Mouse (Mus musculus) cerebellum, adult 9-11 months (tissue): ENCODE data around the gene Dtx3.

Source experiments
- DNase-seq: peaks from one replicate; pipeline ENCODE4 v3.0.0; 2022

The Dtx3 gene

GRCm38 (mm10) chr10:127185101-127185500 lies 10.4 kb downstream of the Dtx3 start:
- no peak for DNase-seq

DNA sequence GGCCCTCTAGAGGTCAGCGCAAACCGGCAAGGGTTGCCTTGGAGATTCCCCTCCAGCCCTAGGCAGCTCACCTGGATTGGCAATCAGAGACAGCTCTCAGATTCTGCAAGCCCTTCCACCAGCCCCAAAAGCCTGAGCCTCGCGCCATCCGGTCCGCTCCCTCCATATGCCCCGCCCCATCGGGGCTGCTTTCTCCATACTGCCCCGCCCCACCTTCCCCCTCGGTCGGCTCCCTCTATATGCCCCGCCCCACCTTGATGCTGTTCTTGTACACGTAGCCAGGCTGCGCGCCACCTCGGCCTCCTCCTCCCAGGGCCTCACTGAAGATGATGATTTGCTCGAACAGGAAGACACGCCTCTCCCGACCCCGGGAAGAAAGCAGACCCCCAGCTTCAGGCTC lies 11.8 kb downstream of the Dtx3 start:
- DNase-seq, result no peak

- DNase-seq, result no peak
Measured at GRCm38 (mm10) chr10:127182624-127183023, 12.9 kb downstream of the Dtx3 start.

DNA sequence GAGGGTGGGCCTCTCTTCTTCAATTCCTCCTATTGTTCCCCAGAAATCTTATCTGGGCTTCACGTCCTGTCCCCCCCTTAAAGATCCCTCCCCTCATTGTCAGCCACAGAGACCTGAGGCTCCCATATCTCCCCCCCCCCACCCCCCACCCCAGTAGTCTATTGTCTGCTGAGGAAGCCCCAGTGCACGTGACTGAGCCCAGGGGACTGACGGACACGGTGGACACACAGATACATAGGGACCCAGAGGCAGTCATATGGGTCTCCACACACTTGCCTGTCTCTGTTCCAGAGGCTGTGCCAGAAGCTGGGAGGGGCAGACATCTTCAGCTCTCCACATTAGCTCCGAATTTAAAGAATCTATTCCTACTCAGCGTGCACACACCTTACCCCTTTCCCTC lies 14.0 kb downstream of the Dtx3 start:
- DNase-seq, result peak; percentile 8

DNA sequence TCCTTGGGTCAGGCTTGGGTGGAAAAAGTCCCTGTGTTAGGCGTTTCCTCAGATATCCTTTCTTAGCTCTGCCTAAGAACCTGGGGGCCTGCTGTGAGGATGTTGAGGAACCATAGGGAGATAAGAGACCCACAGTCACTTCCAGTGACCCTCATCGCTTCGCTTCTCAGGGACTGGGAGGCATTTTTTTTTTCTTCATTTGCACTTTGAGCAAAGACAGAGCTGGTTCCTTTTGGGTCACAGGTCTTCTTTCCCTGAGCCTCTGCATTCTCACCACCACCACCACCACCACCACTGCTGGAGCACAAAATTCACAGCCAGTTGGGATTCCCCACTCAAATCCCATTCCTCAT lies 14.9 kb downstream of the Dtx3 start:
- DNase-seq, result peak; percentile 8

- DNase-seq, result peak; percentile 22
Measured at GRCm38 (mm10) chr10:127179871-127180694, 15.4 kb downstream of the Dtx3 start, which contains the start of gene Slc26a10. Slc26a10 (minus strand) TSS chr10:127180645.

DNA sequence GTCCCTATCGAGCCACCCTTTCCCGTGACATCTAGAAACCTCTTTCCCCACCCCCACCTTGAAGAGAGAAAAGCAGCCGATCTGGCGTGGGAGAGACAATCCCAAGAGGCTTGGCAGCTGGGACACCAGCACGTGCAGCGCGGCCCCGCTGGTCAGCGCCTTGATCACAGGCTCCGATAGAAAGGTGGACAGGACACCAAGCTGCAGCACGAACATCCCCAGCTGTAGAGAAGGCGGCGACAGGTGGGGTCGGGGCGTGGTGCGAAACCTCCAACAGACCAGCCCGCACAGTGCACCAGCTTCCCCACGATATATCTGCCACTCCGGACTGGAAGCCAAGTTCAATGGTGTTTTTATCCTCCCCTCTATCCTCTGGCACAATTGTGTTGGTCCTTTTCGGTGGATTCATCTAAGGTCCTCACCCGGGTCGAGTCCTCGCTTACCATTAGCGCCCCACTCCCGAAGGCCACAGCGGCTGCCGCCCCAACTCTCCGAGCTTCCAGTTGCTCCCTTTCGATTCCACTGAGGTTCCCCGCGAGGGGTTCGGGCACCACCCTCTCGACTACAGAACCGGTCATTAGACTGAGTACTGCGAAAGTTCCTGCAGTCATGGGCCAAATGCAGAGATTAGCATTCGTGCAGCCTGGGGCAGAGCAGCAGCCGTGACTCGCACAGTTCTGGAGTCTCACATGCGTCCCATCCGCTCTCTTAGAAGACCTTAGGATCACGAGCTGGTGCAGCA lies 17.1 kb downstream of the Dtx3 start:
- DNase-seq, result peak; percentile 42

- peak; percentile 78 for DNase-seq
Measured at GRCm38 (mm10) chr10:127177719-127178118, 17.8 kb downstream of the Dtx3 start.

DNA sequence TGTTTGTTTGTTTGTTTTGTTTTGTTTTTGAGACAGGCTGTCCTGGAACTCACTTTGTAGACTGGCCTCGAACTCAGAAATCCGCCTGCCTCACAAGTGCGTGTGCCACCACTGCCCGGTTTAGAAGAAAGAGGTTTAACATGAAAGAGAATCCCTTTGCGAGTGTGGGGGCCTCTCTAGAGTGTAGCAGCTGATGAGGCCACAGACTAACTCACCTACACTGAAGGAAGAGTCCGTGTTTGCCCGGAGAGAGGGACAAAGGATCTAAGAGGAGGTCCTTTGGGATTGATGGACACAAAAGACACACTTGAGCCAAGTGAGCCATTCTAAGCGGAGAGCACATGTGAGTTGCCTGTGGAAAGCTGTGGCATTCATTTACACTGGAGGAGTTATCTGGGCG lies 18.3 kb downstream of the Dtx3 start:
- DNase-seq, result no peak

DNA sequence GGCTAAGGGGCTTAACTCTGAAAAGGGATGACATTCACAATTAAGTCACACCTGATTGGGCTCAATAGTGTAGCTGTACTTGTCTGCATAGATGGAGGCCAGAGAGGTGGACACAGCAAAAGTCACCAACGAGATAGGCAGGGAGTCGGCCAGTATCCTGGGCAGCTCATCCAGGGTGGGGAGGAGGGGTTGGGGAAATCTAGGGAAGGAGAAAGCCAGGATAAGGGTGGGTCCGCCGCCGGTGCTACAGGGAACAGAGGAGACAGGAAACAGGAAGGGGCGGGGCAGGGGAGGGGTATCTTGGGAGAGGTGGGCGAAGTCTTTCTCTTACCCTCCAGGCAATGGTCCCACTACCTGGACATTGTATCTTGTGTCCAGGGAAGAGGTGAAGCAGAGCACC lies 18.8 kb downstream of the Dtx3 start:
- peak; percentile 28 for DNase-seq

DNA sequence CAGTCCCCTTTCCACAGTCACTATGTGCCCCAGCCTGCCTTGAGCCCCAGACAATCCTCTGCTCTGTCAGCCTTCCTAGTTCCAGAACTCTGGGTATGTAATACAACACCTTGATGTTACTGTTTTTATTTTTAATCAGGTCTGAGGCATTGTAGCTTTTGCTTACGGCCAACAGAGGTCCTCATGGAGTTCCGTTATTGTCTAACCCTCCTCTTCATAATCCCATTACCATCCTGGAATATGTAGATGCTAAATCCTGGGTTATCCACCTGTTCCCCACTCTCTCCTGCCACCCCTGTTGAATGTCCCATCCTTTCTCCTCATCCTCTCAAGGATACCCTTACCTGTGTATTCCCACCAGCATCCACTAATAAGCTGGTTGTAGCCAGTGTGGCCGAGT lies 19.3 kb downstream of the Dtx3 start:
- DNase-seq, result peak; percentile 12

GRCm38 (mm10) chr10:127174170-127174569 lies 21.4 kb downstream of the Dtx3 start:
- peak; percentile 13 for DNase-seq

DNA sequence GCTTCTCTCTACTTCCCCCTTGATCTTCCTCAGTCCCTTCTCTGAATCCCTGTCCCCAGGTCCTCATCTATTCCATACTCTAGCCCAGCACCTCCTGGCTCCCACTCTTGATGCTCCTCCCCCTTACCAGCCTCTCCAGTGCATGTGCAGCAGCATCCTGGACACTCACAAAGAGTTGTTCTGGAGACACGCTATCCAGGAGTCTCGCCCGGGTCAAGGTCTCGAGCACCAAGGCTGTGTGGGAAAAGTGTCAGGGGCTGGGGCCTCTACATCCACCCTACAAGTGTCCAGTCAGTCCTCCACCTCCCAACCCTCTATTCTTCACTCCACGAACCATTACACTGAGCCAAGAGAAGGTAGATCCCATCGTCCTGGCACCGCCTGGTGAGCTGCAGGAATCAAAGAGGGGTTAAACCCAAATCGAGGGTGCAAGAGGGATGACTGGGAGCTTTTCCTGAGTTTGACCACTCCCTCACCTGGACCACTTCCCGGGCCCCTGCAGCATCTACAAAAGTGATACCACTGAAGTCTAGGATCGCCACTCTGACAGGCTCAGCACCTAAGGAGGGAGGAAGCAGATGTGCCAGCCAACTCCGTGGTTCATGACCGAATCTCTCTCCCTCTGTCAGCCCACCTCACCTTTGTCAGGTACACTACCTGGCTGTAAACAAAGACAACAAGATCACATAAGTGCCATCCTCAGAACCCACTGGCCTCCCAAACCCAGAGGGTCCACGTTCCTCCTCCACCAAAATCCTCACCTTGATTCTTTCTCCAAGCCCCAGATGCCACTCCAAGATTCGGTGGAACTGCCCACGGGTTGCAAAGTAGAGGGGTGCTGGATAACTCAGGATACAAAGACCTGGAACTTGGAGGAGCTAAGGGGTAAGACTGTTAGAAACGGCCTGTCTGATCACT lies 22.1 kb downstream of the Dtx3 start:
- peak; percentile 20 for DNase-seq

- peak; percentile 19 for DNase-seq
Measured at GRCm38 (mm10) chr10:127171631-127172200, 23.8 kb downstream of the Dtx3 start.

DNA sequence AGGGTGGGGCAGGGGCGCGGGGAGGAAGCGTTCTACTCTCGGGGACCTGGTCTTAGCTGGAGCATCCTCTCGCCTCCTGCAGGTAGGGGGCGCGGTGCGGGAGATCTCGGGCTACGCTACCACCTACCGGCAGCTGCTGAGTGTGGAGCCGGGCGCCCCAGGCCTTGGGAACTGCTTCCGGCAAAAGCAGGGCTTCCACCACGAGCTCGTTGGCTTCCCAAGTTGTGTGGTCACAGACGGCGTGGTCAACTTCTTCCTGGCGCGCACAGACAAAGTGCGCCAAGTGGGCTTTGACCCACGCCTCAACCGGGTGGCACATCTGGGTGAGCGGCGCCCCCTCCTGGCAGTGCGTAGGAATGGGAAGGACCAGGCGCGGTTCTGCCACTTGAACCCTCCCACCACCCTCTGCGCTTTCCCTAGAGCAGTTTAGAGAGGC lies 24.7 kb downstream of the Dtx3 start:
- peak; percentile 56 for DNase-seq

DNA sequence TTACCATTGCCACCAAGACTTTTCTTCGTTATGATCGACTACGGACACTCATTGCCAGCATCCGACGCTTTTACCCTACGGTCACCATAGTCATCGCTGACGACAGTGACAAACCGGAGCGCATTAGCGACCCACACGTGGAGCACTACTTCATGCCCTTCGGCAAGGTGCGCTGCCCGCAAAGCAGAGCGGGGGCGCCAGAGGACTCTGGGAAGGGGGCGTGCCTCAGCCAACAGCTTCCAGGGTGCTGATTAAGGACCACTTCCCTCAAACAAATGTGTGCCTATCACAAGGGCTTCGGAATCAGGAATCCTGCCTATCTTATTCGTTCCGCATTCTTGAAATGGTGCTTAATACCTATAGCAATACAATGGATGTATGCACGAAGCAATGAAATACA lies 25.5 kb downstream of the Dtx3 start:
- peak; percentile 37 for DNase-seq

GRCm38 (mm10) chr10:127167614-127168192 lies 27.8 kb downstream of the Dtx3 start:
- DNase-seq, result peak; percentile 47

DNA sequence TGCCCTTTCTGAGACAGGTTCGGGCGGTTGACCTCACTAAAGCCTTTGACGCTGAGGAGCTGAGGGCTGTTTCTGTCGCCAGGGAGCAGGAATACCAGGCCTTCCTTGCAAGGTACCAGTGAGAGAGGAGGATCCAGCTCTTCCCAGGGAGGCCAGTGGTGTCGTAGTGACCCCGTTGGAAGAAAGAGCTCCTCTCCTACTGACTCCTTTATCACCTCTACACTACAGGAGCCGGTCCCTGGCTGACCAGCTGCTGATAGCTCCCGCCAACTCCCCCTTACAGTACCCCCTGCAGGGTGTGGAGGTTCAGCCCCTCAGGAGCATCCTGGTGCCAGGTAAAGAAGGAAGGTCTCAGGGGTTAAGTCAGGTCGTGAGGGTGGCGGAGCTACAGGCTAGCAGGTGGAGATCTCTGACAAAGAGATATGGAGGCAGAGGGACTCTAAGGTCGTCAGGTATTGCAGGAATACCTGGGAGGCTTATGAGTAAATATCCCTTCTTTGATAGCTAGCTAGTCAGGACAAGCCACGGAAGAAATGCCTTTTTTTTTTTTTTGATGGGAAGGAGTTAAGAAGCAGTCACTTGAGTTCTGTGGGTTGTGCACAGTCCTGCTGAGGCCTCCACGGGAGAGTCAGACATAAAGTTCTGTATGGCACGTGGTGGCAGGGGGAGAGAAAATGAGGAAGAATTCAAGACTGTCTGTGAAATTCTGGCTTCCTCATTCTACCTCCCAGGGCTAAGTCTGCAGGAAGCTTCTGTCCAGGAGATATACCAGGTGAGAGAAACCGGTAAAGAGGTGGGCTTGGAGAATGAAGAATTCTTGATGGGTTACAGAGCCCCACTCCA lies 28.5 kb downstream of the Dtx3 start:
- peak; percentile 63 for DNase-seq

- no peak for DNase-seq
Measured at GRCm38 (mm10) chr10:127166404-127166715, 29.2 kb downstream of the Dtx3 start.

DNA sequence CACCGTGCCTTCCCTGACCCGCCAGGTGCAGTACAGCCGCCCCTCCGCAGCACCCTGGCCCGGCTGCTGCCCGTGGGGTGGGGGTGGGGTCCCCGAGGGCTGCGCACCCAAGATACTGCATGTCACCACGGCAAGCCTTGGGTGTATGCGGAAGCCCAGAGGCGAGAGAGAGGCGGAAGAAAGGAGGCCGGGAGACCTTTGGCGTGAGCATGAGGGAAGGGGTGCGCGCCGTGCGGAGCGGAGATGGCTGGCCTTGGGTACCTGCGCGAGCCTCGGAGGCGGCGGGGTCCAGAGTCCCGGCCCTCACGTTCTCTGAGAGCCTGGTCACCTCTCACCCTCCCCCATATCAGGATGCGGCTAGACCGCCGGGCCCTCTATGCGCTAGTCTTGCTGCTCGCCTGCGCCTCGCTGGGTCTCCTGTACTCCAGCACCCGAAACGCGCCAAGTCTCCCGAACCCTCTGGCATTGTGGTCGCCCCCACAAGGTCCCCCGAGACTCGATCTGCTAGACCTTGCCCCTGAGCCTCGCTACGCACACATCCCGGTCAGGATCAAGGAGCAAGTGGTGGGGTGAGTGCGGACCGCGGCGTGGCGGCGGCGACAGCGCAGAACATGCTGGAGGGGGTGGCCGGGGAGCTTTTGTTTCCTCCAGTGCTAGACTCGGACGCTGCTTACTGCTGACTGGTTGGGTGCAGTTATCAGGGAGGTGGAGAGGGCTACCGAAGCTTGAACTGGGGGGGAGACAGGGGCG lies 29.7 kb downstream of the Dtx3 start:
- peak; percentile 77 for DNase-seq

GRCm38 (mm10) chr10:127165354-127165653 lies 30.2 kb downstream of the Dtx3 start:
- no peak for DNase-seq
